Mouse (Mus musculus) splenic B cell, adult 2 months (primary cell): ENCODE data around the gene Sestd1.

ENCODE experiments used
- DNase-seq: peaks from one replicate; pipeline ENCODE4 v3.0.0-alpha.2; 2011; ENCODE audit warnings: low read depth, low spot score
- H3K27me3 ChIP-seq: 2 replicates; pipeline ENCODE4 v1.6.1; 2012; ENCODE audit warnings: mild to moderate bottlenecking, low read length, moderate library complexity, mixed read lengths; ENCODE audit not compliant: control insufficient read depth, poor library complexity, insufficient read depth, severe bottlenecking
- H3K36me3 ChIP-seq: 2 replicates; pipeline ENCODE4 v1.6.1; 2012; ENCODE audit warnings: mild to moderate bottlenecking, low read length, moderate library complexity, mixed read lengths; ENCODE audit not compliant: control insufficient read depth, poor library complexity, insufficient read depth, severe bottlenecking

The Sestd1 gene

DNA sequence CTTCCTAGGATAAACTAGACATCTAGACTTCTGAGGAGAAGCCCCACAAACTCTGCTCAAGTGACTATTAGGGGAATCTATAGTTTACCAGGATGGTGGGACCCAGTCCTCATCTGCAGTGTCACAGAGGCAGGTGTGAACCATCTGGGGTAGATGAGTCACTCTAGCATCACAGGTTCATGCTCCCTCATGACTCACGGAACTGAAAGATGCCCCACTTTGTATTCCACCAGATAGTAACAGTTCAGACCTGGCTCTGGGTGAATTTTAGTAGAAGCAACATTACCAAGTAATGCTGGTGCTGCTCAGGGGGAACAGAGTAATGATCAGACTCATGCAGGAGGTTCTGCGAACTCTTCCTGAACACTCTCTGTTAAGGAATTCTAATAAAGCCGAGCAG, 73.4 kb downstream of the Sestd1 start:
- DNase-seq, result no peak
- Histone ChIP-seq H3K36me3 (no peaks in the 10 kb centered on the region), H3K27me3 (no peaks in the 10 kb centered on the region)

GRCm38 (mm10) chr2:77203916-77204315, 76.5 kb downstream of the Sestd1 start:
- Histone ChIP-seq H3K36me3 (no peaks in the 10 kb centered on the region), H3K27me3 (no peaks in the 10 kb centered on the region)
- DNase-seq, result no peak

GRCm38 (mm10) chr2:77201900-77202299, 78.5 kb downstream of the Sestd1 start:
- Histone ChIP-seq H3K36me3 (no peaks in the 10 kb centered on the region), H3K27me3 (no peaks in the 10 kb centered on the region)
- no peak for DNase-seq

DNA sequence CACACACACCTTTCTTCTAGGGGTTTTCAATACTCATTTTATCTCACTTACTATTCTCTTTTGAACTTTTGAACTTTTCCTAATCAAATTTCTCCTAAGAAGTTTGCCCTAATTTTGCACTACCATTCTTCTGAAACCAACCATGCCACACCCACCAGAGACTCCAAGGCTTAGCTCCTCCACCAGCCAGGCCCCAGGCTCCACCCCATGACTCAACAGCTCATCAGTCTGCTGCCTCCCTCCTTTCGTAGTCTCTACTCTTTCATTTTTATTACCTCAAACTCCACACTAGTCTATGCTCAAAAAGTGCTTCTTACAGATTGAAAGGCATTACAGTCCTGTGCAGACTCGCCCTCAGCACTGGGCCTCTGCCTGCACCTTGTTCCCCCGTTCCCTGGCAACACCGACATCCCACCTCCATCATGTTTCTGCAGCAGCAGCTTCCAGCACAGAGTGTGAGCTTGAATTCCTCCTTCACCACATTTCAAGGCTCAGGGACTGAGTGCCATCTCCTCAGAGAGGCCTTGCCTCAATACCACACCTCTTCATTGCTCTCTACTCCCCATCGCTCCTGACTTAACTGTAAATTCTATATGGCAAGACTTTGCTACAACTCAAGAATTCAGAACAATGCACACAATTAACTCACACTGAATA, 79.3 kb downstream of the Sestd1 start:
- H3K27me3 ChIP-seq, result no peaks in the 10 kb centered on the region
- no peaks in the 10 kb centered on the region for H3K36me3 ChIP-seq
- DNase-seq, result no peak

DNA sequence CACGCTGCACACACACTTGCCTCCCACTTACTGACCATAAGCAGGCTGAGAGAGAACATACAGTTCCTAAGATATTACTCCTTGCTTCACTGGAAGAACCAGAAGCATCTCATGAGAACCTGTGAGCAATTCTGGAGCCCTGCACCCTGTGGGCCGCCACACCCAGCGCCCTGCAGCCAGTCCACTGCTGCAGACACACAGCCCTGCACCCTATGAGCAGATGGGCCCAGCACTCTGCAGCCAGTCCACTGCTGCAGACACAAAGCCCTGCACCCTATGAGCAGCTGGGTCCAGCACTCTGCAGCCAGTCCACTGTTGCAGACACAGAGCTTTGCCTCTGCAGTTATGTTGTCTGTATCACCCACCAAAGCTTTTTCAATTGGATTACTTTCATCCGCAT, 80.0 kb downstream of the Sestd1 start:
- DNase-seq, result no peak
- Histone ChIP-seq H3K27me3 (no peaks in the 10 kb centered on the region), H3K36me3 (no peaks in the 10 kb centered on the region)

GRCm38 (mm10) chr2:77198246-77198645, 82.1 kb downstream of the Sestd1 start:
- no peak for DNase-seq
- no peaks in the 10 kb centered on the region for H3K27me3 ChIP-seq
- no peaks in the 10 kb centered on the region for H3K36me3 ChIP-seq

GRCm38 (mm10) chr2:77196819-77197218, 83.6 kb downstream of the Sestd1 start:
- Histone ChIP-seq H3K36me3 (no peaks in the 10 kb centered on the region), H3K27me3 (no peaks in the 10 kb centered on the region)
- DNase-seq, result no peak

DNA sequence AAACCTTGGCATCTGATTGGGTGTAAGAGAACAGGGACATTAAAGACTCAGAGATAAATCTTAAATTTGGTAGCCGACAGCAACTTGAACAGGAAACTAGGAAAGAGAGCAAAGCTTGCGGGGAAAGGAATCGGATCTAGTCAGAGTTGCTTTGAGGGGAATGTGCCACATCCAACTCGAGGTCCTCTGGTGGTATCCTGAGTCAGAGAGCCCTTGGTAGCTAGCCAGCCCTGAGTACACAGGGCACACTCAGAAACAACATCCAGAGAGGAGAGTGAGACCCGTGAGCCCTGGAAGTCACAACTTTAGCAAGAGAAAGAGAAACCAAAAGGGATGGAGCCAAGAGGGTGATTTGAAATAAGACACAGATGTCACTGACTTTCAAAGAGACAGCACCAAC, 85.3 kb downstream of the Sestd1 start:
- no peak for DNase-seq
- H3K27me3 ChIP-seq, result no peaks in the 10 kb centered on the region
- H3K36me3 ChIP-seq, result no peaks in the 10 kb centered on the region

DNA sequence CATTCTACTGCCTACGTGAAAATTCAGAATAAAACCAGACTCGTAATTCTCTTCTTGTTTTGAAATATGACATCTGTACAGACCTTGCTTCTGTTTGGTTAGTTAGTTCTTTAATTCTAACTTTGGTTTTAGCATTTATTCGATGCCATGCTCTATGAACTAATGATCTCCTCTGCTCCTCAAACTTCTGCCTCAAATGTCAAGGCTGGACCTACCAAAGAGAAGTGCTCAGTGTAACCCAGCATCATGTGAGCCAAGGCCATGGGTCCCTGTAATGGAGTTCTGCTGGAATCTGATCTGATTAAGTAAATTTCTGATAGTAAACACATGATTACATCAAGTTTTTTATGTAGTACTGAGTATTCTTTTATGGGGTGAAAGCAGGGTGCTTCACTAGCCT, 88.6 kb downstream of the Sestd1 start:
- no peak for DNase-seq
- no peaks in the 10 kb centered on the region for H3K36me3 ChIP-seq

GRCm38 (mm10) chr2:77190891-77191290, 89.5 kb downstream of the Sestd1 start:
- no peaks in the 10 kb centered on the region for H3K27me3 ChIP-seq
- no peaks in the 10 kb centered on the region for H3K36me3 ChIP-seq

More for the DNA sequence above, 88.6 kb downstream of the Sestd1 start:
- no peaks in the 10 kb centered on the region for H3K27me3 ChIP-seq

DNA sequence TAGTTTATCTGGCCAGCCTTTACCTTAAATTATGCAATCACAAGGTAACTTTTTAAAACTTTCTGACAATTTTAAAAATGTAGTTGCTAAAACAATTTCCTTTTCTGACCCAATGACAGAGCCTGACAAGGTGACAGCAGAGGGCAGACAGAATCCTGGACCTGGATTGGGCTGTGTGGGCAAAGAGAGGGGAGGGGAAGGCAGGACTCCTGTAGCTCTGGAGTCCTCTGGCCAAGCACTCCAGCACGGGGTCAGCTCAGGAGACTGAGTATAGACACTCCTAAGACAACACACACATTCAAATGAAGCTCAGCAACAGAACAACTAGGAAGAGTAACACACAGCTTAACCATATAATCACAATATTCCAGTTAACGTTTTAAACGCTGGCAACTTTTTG, 90.1 kb downstream of the Sestd1 start:
- no peaks in the 10 kb centered on the region for H3K36me3 ChIP-seq
- no peak for DNase-seq
- H3K27me3 ChIP-seq, result no peaks in the 10 kb centered on the region

More at GRCm38 (mm10) chr2:77190891-77191290, 89.5 kb downstream of the Sestd1 start:
- no peak for DNase-seq

DNA sequence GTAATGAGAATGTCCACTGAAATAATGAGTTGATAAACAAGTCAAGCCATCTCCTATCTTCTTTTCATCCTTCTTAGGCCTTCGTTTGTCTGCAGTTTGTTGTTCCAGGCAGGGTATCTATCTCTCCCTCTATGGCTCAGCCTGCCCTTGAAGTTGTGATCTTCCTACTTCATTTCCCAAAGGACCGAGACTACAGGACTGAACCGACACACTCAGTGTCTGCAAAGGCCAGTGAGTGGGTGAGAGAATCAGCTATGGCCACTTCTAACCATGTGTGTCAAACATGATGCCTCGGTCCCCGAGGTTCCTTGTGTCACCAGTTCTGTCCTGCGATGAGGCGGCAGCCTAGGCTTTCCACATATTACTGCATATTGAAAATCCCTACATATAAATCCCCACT, 90.7 kb downstream of the Sestd1 start:
- H3K36me3 ChIP-seq, result no peaks in the 10 kb centered on the region
- no peaks in the 10 kb centered on the region for H3K27me3 ChIP-seq
- DNase-seq, result no peak

- Histone ChIP-seq H3K27me3 (no peaks in the 10 kb centered on the region), H3K36me3 (no peaks in the 10 kb centered on the region)
- DNase-seq, result no peak
Observed at GRCm38 (mm10) chr2:77187501-77187900, 92.9 kb downstream of the Sestd1 start.

- DNase-seq, result no peak
- Histone ChIP-seq H3K36me3 (no peaks in the 10 kb centered on the region), H3K27me3 (no peaks in the 10 kb centered on the region)
Observed at GRCm38 (mm10) chr2:77186912-77187311, 93.5 kb downstream of the Sestd1 start.

DNA sequence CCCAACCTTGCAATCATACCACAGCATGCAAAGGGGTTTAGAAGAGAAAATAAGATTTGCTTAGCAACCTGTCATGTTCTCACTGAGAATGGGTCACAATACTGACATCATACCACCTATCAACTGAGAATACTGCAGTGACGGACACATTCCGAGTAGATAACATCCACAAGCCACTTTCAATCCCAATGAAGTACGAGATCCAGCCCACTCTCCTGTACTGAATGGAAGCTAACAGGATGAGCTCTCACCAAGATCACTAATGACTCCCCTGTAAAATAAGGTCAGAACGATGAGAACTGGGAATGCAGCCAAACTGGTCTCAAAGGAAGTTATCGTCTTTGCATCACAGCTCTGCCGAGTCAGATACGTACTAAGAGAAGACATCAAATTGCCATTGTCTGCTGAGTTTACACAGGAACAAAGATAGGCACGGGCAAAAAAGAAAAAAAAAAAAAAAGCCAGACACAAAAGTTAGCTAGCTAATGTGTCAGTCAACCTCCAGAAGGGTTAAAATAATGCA, 96.3 kb downstream of the Sestd1 start:
- Histone ChIP-seq H3K27me3 (no peaks in the 10 kb centered on the region), H3K36me3 (no peaks in the 10 kb centered on the region)
- DNase-seq, result no peak

- Histone ChIP-seq H3K36me3 (no peaks in the 10 kb centered on the region), H3K27me3 (no peaks in the 10 kb centered on the region)
- DNase-seq, result no peak
Observed at GRCm38 (mm10) chr2:77183646-77184045, 96.7 kb downstream of the Sestd1 start.
